Mouse (Mus musculus) heart, adult 11 months (tissue): Measurements from ENCODE around the gene Siae.

Experiments
- DNase-seq: peaks from one replicate; pipeline ENCODE4 v3.0.0; 2022

The Siae gene

DNA sequence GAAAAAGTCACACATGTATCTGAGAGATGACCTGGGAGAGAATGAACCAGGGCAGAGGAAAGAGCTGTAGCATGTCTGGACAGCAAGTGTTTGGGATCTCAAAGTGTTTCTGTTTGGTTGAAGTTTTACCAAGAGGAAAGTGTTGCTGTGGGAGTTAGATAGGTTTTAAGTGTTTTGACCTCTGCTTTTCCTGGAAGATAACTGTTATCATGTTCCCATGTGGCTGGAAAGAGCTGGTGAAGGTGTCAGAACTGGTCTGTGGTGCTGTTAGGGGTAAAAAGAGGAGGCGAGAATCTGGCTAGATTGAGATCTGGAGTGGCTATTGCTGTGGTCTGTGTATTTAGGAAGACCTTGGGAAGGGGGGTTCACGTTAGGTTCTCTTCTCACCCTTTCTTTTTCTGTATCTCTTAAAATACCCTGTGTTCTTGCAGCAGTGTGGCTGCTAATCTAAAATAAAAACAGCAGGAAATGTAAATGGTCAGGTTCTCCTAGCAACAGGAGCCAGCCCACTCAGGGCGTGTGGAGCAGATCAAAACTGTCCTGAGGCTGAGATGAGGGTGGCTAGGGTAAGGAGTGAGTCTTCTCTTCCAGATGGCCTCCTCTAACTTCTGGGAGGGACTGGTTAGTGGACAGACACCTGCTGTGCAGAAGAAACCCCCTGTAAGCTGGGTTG, 16.8 kb downstream of the Siae start:
- DNase-seq, result peak; percentile 88

- no peak for DNase-seq
Measured at GRCm38 (mm10) chr9:37576436-37576930, 21.0 kb downstream of the Siae start.

DNA sequence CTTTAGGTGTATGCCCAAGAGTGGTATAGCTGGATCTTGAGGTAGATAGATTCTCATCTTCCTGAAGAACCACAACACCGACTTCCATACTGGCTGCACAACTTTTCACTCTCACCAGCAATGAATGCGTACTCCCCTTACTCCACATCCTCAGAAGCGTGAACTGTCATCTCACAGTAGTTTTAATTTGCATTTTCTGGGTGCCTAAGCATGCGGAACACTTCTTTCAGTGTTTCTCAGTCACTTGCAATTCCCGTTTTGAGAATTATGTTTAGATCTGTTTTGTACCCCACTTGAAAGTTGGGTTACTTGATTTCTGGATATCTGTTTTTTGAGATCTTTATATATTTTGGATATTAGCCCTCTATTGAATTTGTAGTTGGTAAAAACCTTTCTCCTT, 28.1 kb downstream of the Siae start:
- no peak for DNase-seq

DNA sequence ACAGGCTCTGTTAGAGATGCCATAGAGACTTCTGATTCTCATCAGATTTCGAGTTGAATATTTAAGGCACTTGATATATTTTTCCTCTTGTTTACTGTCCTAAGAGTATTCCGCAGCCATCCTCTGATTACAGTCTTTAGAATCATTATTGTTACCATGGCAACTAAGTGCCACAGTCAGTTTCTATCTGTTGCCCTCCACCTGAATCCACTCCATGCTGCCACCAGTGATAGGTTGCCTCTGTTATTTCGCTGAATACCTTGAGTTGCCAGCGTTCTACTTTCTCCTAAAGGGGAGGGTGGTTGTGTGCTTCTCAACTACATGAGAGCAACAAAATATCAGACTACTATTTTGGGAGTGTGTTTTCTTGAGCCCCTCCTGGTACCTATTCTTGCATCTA, 31.2 kb downstream of the Siae start:
- no peak for DNase-seq

DNA sequence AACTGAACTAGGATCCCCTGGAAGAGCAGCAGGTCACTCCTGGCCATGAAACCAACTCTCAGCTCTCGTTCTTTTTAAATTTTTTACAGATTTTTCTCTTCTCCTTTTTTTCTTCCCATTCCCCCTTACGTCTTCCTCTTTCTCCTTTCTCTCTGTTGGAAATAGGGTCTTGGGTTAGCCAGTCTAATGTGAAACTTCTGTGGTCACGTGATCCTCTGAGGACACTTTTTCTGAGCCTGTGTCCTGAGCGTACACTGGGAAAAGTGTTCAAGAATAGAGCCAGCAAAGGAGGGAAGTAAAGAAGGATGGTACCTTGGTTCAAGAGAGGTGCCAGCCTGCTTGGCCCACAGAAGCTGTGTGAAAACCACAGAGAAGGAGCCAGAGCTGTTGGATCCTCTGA, 34.9 kb downstream of the Siae start:
- no peak for DNase-seq

DNA sequence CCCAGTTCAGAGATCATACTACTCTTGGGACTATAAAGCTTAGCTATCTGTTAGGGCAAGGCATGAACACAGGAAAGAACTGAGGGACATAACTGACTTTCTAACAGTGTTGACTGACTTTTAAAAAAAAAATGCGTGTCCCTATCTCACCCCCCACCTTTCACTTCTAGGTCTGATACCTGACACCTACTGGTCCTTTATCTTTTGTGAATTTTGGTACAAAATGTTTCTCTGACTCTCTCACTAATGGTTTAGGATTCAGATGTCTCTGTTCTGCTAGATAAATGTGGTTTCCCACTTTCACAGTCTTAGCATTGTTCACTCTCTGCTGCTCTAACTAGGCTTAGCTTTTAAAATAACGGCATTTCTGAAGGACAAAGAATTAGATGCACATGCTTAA, 36.5 kb downstream of the Siae start:
- DNase-seq, result no peak

DNA sequence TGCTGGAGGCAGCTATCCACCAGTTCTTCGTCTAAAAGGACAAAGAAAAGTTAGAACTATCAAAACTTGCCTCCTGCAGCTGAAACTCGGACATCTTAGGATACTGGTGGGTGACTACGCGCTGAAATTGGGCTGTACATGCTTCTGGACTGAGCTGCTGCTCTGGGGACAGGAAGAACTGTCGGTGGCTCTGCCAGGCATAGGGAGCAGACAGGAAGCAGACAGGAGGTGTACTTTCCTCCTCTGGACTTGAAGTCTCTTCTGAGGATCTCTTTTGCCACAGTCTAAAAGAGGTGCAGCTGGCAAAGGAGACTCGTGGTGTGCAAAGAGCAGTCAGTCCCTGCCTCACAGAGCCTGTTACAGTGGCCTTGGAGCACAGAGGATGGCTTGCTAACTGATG, 37.1 kb downstream of the Siae start:
- no peak for DNase-seq

- DNase-seq, result no peak
Measured at GRCm38 (mm10) chr9:37593690-37594089, 38.2 kb downstream of the Siae start.

DNA sequence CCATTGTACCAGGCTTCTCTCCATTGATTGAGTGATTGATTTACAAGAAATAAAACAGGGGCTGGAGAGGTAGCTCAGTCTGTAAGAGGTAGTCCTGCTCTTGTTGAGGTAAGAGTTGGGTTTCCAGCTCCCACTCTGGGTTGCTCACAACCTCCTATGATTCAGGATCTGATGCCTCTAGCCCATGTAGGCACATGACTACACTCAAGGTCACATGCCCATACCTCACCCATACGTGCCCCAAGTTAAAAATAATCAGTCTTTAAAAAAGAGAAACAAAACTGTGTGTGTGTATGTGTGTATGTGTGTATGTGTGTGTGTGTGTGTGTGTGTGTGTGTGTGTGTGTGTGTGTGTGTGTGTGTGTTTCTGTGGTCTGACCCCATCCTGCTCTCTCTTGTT, 40.1 kb downstream of the Siae start:
- DNase-seq, result no peak

- no peak for DNase-seq
Measured at GRCm38 (mm10) chr9:37598637-37599036, 43.1 kb downstream of the Siae start.

DNA sequence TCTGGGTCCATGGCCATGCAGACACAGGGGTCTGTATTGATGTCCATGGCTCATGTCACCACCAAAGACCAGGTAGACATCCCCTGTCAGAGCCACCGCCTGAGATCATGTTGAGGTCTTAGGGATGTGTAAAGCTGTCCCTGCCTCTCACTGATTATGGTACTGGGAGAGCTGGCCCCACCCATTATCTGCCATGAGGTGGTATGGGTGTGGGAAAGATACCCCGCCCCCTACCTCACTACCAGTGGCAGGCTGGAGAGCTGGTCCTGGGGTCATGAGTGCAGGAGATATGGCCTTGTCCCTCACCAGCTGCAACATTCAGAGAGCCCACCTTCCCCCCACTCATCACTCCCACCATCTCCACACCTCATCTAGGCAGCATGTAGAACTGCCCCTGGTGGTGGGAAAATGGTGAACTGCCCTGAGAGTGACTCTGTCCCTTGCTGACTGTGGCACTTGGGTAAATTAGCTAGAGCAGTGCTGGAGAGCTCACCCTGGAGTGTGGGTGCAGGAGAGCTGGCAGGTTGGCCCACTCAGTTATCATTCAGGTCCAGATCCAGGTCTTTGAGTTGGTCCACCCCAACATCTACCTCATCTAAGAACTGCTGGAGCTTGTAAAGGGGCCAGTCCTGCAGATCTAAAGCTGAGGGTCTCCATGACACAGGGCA, 45.2 kb downstream of the Siae start:
- peak; percentile 86 for DNase-seq

GRCm38 (mm10) chr9:37605089-37605488, 49.6 kb downstream of the Siae start:
- no peak for DNase-seq

DNA sequence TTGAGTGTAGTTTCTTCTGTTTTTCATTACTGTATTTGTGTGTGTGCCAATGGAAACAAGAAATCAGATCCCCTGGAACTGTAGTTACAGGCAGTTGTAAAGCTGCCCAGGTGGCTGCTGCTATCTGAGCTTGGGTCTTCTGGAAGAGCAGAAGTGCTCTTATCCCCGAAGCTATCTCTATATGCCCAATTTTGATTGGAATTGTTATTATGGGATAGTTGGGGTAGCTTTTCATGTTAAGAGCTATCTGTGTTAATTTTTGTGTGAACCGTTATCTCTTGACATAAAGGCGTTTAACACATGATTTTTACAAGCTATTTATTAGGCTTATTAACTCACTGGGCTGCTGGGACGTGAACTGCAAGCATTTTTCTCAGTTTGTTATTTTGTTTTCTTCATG, 54.1 kb downstream of the Siae start:
- no peak for DNase-seq

DNA sequence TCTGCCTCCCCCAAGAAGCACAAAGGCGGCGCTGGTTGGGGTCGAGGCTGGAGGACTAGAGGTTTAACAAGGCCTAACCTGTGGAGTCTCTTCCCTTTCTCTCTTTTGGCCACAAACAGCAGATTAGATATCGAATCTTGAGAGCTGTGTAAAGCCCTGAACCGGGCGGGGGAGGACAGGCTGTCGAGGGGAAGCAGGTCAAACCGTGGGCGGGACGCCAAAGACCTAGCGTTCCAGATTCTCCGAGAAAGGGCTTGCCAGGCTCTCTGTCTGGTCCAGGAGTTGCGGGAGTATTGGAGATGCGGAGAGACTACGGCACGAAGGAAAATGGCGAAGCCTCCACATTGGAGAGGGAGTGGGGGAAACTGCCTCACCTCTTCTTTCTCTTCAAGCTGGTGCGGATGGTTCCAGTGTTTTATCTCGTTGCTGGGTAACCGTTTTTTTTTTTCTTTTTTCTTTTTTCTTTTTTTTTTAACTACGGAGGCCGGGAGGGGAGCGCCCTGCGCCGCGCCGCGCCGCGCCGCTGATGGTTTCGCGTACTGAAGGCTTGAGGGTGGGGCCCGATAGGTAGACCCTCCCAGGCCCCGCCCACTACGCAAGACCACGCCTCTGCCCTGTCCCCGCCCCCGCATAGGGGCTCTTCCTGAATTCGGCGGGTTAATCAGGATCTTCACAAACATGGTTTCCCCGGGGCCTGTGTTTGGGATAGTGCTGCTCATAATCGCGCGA, 57.8 kb downstream of the Siae start, which contains the start of gene Spa17:
Spa17 (minus strand) TSS at position 541 of the 729 bp plus-strand sequence.
- peak; percentile 99 for DNase-seq

DNA sequence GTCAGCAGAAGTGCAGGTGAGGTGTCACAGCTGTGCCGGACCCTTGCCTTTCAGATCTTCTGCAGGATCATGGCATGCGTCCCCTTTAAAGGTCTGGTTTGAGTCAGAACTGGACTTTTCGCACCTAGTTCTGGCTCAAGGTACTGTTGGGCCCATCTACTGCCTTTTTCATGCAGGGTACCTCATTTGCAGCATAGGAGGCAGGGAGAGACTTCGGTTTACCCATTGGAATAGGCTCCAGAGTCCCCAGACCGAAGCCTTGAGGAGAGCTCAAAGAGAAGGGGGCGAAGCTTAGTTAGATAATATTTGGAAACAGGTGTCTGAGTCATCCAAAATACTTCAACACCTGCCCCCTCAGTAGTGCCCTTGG, 58.4 kb downstream of the Siae start:
- DNase-seq, result no peak

DNA sequence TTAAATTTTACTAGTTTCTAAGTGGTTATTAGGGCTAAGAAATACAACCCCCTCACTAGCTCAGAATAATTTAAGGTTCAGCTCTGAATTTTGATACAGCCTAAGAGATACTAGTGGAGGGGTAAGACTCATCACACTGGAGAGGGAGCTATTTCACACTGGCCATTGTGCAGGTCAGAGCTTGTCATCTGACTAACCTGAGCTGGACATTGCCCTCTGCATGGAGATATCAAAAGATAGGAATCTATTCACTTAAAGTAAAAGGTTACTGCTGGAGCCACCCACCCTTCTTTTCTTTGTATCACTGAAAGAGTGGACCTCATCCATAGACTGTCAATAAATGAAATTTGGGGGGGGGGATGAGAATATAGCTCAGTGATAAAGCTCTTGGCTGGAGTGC, 58.8 kb downstream of the Siae start:
- DNase-seq, result no peak

GRCm38 (mm10) chr9:37615220-37615619, 59.7 kb downstream of the Siae start:
- no peak for DNase-seq

DNA sequence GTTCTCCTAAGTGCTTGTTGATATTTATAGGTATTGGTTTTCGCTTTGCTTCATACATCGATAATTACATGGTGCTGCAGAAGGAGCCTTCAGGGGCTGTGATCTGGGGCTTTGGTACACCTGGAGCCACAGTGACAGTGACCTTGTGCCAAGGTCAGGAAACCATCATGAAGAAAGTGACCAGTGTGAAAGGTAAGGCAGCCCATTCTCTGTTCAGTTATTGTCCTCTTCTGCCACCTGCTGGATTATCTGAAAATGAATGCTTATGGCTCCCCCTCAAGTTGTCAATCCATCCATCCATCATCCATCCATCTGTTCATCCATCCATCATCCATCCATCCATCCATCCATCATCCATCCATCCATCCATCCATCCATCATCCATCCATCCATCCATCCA, 61.3 kb downstream of the Siae start:
- peak; percentile 91 for DNase-seq

- no peak for DNase-seq
Measured at GRCm38 (mm10) chr9:37621290-37621689, 65.8 kb downstream of the Siae start.

GRCm38 (mm10) chr9:37623981-37624380, 68.5 kb downstream of the Siae start:
- no peak for DNase-seq

GRCm38 (mm10) chr9:37624502-37624901, 69.0 kb downstream of the Siae start:
- DNase-seq, result no peak

- DNase-seq, result no peak
Measured at GRCm38 (mm10) chr9:37625129-37625528, 69.6 kb downstream of the Siae start.

GRCm38 (mm10) chr9:37625641-37626040, 70.1 kb downstream of the Siae start:
- DNase-seq, result peak; percentile 92

DNA sequence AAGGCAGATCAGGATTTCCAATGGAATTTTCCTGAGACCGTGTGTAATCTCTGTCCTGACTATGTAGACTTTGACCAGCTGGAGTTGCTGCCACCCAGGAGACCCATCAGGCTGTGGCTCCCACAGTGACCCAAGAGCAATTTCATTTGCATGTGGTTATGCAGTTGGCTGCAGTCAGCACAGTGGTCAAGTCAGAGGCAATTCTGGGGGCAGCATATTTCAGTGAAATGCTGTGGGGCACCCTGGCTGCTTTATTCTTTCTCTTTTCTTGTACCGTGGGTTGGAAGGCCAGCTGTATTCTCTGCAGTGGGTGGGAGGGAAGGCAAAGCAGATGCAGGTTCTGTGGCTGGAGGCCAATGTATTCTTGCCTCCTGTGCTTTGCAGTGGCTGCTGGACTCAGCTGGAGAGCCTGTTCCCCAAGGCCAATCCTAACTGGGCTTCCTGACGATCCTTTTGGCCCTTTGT, 70.6 kb downstream of the Siae start:
- DNase-seq, result peak; percentile 89
